Mouse (Mus musculus): ENCODE measurements at regions not wholly inside any gene's neighbourhood (a gene's known extent, or its start where the extent isn't known, plus 50 kb on each side); places are given as distances from the start of the nearest gene placed in this dataset.

DNA sequence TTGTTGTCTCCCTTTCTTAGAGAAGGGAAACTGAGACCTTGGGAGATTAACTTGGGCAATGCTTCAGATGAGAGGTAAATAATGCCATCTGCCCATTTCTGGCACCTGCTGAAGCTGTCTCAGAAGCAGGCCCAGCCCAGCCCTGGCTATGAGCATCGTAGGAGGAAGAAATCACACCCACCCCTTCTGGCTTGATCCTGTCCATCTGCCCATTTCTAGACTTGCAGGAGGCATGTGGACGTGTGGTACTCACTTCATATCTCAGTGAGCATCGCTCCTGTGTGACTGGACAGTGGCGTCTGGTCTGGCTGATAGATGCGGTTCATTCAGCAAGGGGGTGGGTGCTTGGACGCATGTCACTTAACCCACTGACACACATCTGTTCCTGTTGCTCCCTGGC is 146.0 kb downstream of the H2afy start:
- no peak for DNase-seq
- H3K4me1 ChIP-seq (ENCODE audit: control insufficient read depth, insufficient read depth, low read length), result no peaks in the 10 kb centered on the region
- TF ChIP-seq CTCF (IDR thresholded peaks at IDR 0.05; ENCODE audit: insufficient read depth, low read length) (no peak), POLR2A (IDR thresholded peaks at IDR 0.05; ENCODE audit: borderline replicate concordance, extremely low read depth, low read depth, low read length) (no peak)
- H3K4me3 ChIP-seq (replicated peaks; ENCODE audit: extremely low read depth, low read depth, low read length), result no peak overlapping the region
- WGBS, result 83% methylated on average over 6 of the region's 6 CpGs

GRCm38 (mm10) chr13:55989401-55989800 is 146.8 kb downstream of the H2afy start:
- H3K4me1 ChIP-seq (ENCODE audit: control insufficient read depth, insufficient read depth, low read length), result no peaks in the 10 kb centered on the region
- WGBS, result 31% methylated on average over 7 of the region's 7 CpGs
- no peak for DNase-seq
- H3K4me3 ChIP-seq (replicated peaks; ENCODE audit: extremely low read depth, low read depth, low read length), result no peak overlapping the region
- TF ChIP-seq CTCF (IDR thresholded peaks at IDR 0.05; ENCODE audit: insufficient read depth, low read length) (no peak), POLR2A (IDR thresholded peaks at IDR 0.05; ENCODE audit: borderline replicate concordance, extremely low read depth, low read depth, low read length) (no peak)

GRCm38 (mm10) chr13:55985396-55985795 is 149.4 kb upstream of the Pitx1 start:
- no peak for DNase-seq
- Histone ChIP-seq H3K4me3 (replicated peaks; ENCODE audit: extremely low read depth, low read depth, low read length) (no peak overlapping the region), H3K4me1 (ENCODE audit: control insufficient read depth, insufficient read depth, low read length) (no peaks in the 10 kb centered on the region)
- WGBS, result 13% methylated on average over 10 of the region's 10 CpGs
- TF ChIP-seq POLR2A (IDR thresholded peaks at IDR 0.05; ENCODE audit: borderline replicate concordance, extremely low read depth, low read depth, low read length) (no peak), CTCF (IDR thresholded peaks at IDR 0.05; ENCODE audit: insufficient read depth, low read length) (no peak)

GRCm38 (mm10) chr13:55984772-55985171 is 148.8 kb upstream of the Pitx1 start:
- no peak for TF ChIP-seq CTCF (IDR thresholded peaks at IDR 0.05; ENCODE audit: insufficient read depth, low read length)
- TF ChIP-seq POLR2A (IDR thresholded peaks at IDR 0.05; ENCODE audit: borderline replicate concordance, extremely low read depth, low read depth, low read length), result no peak
- Histone ChIP-seq H3K4me3 (replicated peaks; ENCODE audit: extremely low read depth, low read depth, low read length) (no peak overlapping the region), H3K4me1 (ENCODE audit: control insufficient read depth, insufficient read depth, low read length) (no peaks in the 10 kb centered on the region)
- DNase-seq, result no peak
- whole genome bisulfite sequencing, result 52% methylated on average over 6 of the region's 6 CpGs

DNA sequence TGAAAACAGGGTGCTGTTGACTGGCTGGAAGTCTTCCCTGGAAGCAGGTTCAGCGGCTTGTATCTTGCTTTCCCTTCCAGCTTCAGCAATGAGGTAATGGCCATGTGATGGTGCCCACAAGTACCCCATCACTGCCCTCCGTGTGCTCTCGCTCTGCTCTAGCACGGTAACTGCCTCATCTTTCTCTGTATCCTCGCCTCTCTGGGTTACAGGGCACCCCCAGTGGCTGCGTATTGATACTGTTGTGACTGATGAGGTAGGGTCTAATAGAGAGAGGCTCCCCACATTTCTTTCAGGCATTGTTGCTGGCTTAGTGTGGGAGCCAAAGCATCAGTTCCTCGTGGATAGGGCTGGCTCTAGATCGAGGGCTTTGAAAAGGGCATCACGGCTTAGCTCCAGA is 147.9 kb upstream of the Pitx1 start:
- no peak for TF ChIP-seq CTCF (IDR thresholded peaks at IDR 0.05; ENCODE audit: insufficient read depth, low read length)
- no peak for TF ChIP-seq POLR2A (IDR thresholded peaks at IDR 0.05; ENCODE audit: borderline replicate concordance, extremely low read depth, low read depth, low read length)
- 61% methylated on average over 9 of the region's 9 CpGs for WGBS
- no peak overlapping the region for H3K4me3 ChIP-seq (replicated peaks; ENCODE audit: extremely low read depth, low read depth, low read length)

GRCm38 (mm10) chr13:55981041-55981440 is 145.0 kb upstream of the Pitx1 start:
- no peak overlapping the region for H3K4me3 ChIP-seq (replicated peaks; ENCODE audit: extremely low read depth, low read depth, low read length)
- WGBS, result 66% methylated on average over 6 of the region's 6 CpGs
- H3K4me1 ChIP-seq (ENCODE audit: control insufficient read depth, insufficient read depth, low read length), result no peaks in the 10 kb centered on the region
- DNase-seq, result no peak
- no peak for TF ChIP-seq POLR2A (IDR thresholded peaks at IDR 0.05; ENCODE audit: borderline replicate concordance, extremely low read depth, low read depth, low read length)
- TF ChIP-seq CTCF (IDR thresholded peaks at IDR 0.05; ENCODE audit: insufficient read depth, low read length), result no peak

More for the DNA sequence above, 147.9 kb upstream of the Pitx1 start:
- DNase-seq, result no peak
- H3K4me1 ChIP-seq (ENCODE audit: control insufficient read depth, insufficient read depth, low read length), result no peaks in the 10 kb centered on the region

GRCm38 (mm10) chr13:55977902-55978301 is 141.9 kb upstream of the Pitx1 start:
- WGBS, result 50% methylated on average over 3 of the region's 3 CpGs
- Histone ChIP-seq H3K4me1 (ENCODE audit: control insufficient read depth, insufficient read depth, low read length) (no peaks in the 10 kb centered on the region), H3K4me3 (replicated peaks; ENCODE audit: extremely low read depth, low read depth, low read length) (no peak overlapping the region)
- TF ChIP-seq POLR2A (IDR thresholded peaks at IDR 0.05; ENCODE audit: borderline replicate concordance, extremely low read depth, low read depth, low read length) (no peak), CTCF (IDR thresholded peaks at IDR 0.05; ENCODE audit: insufficient read depth, low read length) (no peak)
- no peak for DNase-seq

DNA sequence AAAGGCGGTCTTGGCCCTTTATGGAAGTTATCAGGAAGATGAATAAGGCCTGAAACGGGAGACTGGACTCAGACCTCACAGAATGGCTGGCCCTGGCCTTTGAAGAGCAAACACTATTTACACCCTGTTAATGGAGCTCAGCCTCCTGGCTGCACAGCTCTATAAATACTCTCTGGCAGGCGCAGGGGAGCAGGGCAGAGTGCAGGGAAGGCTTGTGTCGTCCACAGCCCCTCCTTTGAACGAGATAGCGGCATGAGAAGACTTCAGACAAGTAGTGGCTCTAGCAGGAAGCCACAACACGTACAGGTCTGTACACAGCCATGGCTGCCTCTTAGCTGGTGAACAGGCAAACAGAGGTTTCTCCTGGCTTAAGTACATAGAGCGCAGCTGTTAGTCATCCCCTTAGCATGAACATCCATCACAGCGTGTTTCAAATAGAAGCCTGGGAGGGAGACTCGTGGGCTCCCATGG is 141.0 kb upstream of the Pitx1 start:
- TF ChIP-seq CTCF (IDR thresholded peaks at IDR 0.05; ENCODE audit: insufficient read depth, low read length) (no peak), POLR2A (IDR thresholded peaks at IDR 0.05; ENCODE audit: borderline replicate concordance, extremely low read depth, low read depth, low read length) (no peak)
- Histone ChIP-seq H3K4me3 (replicated peaks; ENCODE audit: extremely low read depth, low read depth, low read length) (no peak overlapping the region), H3K4me1 (ENCODE audit: control insufficient read depth, insufficient read depth, low read length) (no peaks in the 10 kb centered on the region)
- 21% methylated on average over 10 of the region's 10 CpGs for WGBS
- no peak for DNase-seq

DNA sequence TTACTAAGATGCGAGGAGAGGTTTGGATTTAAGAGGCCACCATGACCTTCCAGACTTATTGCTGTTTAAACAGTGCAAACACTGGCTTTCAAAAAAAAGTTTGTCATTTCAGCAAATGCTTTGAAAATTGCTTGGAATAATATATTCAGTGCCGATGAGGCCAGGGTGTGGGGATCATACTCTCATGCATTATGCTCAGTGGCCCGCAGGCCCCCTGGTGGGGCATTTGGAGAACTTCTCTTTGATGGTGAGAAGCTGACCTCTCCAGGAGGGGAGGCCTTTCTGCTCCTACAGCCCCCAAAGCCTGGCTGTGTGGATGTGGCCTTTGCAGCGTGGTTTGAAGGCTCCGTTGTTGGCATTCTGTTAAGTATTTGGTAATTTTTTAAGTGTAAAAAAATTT is 138.1 kb upstream of the Pitx1 start:
- H3K4me3 ChIP-seq (replicated peaks; ENCODE audit: extremely low read depth, low read depth, low read length), result no peak overlapping the region
- TF ChIP-seq CTCF (IDR thresholded peaks at IDR 0.05; ENCODE audit: insufficient read depth, low read length), result 0 out of 2 replicates have a peak, but pooled peaks have one; percentile 13
- TF ChIP-seq POLR2A (IDR thresholded peaks at IDR 0.05; ENCODE audit: borderline replicate concordance, extremely low read depth, low read depth, low read length), result no peak
- 56% methylated on average over 5 of the region's 5 CpGs for WGBS
- no peaks in the 10 kb centered on the region for H3K4me1 ChIP-seq (ENCODE audit: control insufficient read depth, insufficient read depth, low read length)
- no peak for DNase-seq

DNA sequence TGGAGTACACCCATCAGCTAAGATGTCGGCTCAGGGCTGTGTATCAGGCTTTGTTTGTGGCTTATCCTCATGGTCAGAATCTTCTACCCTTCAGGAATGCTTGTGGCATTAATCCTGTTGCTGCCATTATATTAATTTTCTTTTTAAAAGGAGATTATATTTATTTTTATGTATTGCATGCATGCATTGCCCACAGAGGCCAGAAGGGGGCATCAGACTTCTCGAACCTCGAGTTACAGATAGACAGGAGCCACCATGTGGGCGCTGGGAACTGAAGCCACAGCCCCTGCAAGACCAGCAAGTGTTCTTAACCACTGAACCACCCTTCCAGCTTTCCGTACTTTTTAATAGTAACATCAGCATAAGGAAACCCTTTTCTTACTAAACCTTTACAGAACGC is 134.7 kb upstream of the Pitx1 start:
- no peak for DNase-seq
- Histone ChIP-seq H3K4me3 (replicated peaks; ENCODE audit: extremely low read depth, low read depth, low read length) (no peak overlapping the region), H3K4me1 (ENCODE audit: control insufficient read depth, insufficient read depth, low read length) (no peaks in the 10 kb centered on the region)
- TF ChIP-seq CTCF (IDR thresholded peaks at IDR 0.05; ENCODE audit: insufficient read depth, low read length) (no peak), POLR2A (IDR thresholded peaks at IDR 0.05; ENCODE audit: borderline replicate concordance, extremely low read depth, low read depth, low read length) (no peak)
- WGBS, result 87% methylated on average over 6 of the region's 6 CpGs
